Mouse (Mus musculus): ENCODE measurements around the gene Ror1.

GRCm38 (mm10) chr4:100321758-100322157 is 226.2 kb downstream of the Ror1 start:
- no peak for TF ChIP-seq CTCF (IDR thresholded peaks at IDR 0.05; ENCODE audit: low read depth, low read length)
- no peak for TF ChIP-seq GATA1 (IDR thresholded peaks at IDR 0.05; ENCODE audit: borderline replicate concordance, low read length)
- TF ChIP-seq TAL1 (conservative IDR thresholded peaks at IDR 0.05; ENCODE audit: low read depth, low read length): no peak
- TF ChIP-seq POLR2AphosphoS5 (IDR thresholded peaks at IDR 0.05; ENCODE audit: insufficient replicate concordance, low read depth, low read length): no peak
